Mouse (Mus musculus): ENCODE measurements around the gene Lipc. TPM values are rescaled to one million over a fixed set of nuclear protein-coding genes. Genes with fewer than 3 reads are reported as not detected.

Lipc gene
- polyA plus RNA-seq, 1 experiment from 2014 or later: 0.19 TPM

GRCm38 (mm10) chr9:70979171-70979570, 27.1 kb upstream of the Lipc start:
- WGBS: 90% methylated on average over 5 of the region's 5 CpGs
- Histone ChIP-seq H3K27me3 (ENCODE audit: control insufficient read depth, insufficient read depth, low read depth, low read length) (no peaks in the 10 kb centered on the region), H3K4me3 (ENCODE audit: low read depth, low read length) (no peak overlapping the region), H3K27ac (ENCODE audit: low read length) (no peak overlapping the region), H3K9ac (ENCODE audit: low read depth, low read length) (no peak overlapping the region), H3K4me1 (ENCODE audit: control insufficient read depth, insufficient read depth, low read length) (no peaks in the 10 kb centered on the region), H3K4me2 (ENCODE audit: low read length) (no peak overlapping the region), H3K36me3 (ENCODE audit: control insufficient read depth, insufficient read depth, low read length) (no peaks in the 10 kb centered on the region), H3K9me3 (replicated peaks; ENCODE audit: control insufficient read depth, low read length, poor library complexity, severe bottlenecking) (no peaks in the 10 kb centered on the region)
- ATAC-seq: no peak

DNA sequence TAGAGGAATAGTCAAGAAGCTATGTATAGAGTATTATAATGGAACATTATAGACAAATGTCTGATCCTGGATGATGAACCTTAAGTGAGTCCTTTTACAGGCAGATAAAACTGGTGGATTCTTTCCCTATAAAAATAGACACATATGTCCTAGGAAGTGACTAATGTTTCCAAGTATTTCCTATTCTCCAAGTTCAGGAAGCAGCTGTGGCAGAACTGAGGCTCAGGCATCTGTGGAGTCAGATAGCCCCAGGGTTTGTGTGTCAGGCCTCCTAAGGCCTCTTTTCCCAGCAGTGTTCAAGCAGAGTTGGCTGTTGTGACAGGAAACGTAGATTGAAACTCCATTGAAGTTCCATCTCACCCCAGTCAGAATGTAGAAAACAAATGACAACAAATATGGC, 25.4 kb upstream of the Lipc start:
- Histone ChIP-seq H3K4me3 (ENCODE audit: low read depth, low read length) (no peak overlapping the region), H3K9ac (ENCODE audit: low read depth, low read length) (no peak overlapping the region), H3K27me3 (ENCODE audit: control insufficient read depth, insufficient read depth, low read depth, low read length) (no peaks in the 10 kb centered on the region), H3K4me1 (ENCODE audit: control insufficient read depth, insufficient read depth, low read length) (no peaks in the 10 kb centered on the region), H3K9me3 (replicated peaks; ENCODE audit: control insufficient read depth, low read length, poor library complexity, severe bottlenecking) (no peaks in the 10 kb centered on the region), H3K4me2 (ENCODE audit: low read length) (no peak overlapping the region), H3K36me3 (ENCODE audit: control insufficient read depth, insufficient read depth, low read length) (no peaks in the 10 kb centered on the region), H3K27ac (ENCODE audit: low read length) (no peak overlapping the region)
- 84% methylated on average over 1 of the region's 1 CpGs for WGBS
- no peak for ATAC-seq

GRCm38 (mm10) chr9:70975921-70976320, 23.9 kb upstream of the Lipc start:
- Histone ChIP-seq H3K4me1 (ENCODE audit: control insufficient read depth, insufficient read depth, low read length) (no peaks in the 10 kb centered on the region), H3K4me2 (ENCODE audit: low read length) (no peak overlapping the region), H3K27ac (ENCODE audit: low read length) (no peak overlapping the region), H3K9ac (ENCODE audit: low read depth, low read length) (no peak overlapping the region), H3K9me3 (replicated peaks; ENCODE audit: control insufficient read depth, low read length, poor library complexity, severe bottlenecking) (no peaks in the 10 kb centered on the region), H3K27me3 (ENCODE audit: control insufficient read depth, insufficient read depth, low read depth, low read length) (no peaks in the 10 kb centered on the region), H3K36me3 (ENCODE audit: control insufficient read depth, insufficient read depth, low read length) (no peaks in the 10 kb centered on the region), H3K4me3 (ENCODE audit: low read depth, low read length) (no peak overlapping the region)
- no peak for ATAC-seq
- WGBS: 92% methylated on average over 2 of the region's 2 CpGs

DNA sequence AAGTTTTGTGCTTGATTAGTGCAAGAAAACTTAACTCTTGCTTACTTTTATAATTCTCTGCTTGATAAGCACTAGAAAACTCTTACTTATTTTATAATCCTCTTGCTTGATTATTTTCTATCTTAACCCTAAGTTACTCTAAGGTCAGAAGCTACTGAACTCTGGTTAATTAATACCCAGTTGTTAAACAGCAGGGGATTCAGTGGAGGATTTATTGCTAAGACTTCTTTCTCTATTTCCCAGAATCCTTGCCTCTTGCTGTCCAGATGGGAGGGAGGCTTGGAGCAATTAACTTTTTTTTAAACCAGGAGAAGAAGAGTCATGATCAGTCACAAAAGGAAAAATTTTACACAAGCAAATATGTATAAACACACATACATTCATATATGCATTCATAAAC, 21.3 kb upstream of the Lipc start:
- Histone ChIP-seq H3K9ac (ENCODE audit: low read depth, low read length) (no peak overlapping the region), H3K4me3 (ENCODE audit: low read depth, low read length) (no peak overlapping the region), H3K36me3 (ENCODE audit: control insufficient read depth, insufficient read depth, low read length) (no peaks in the 10 kb centered on the region), H3K4me1 (ENCODE audit: control insufficient read depth, insufficient read depth, low read length) (no peaks in the 10 kb centered on the region), H3K27ac (ENCODE audit: low read length) (no peak overlapping the region), H3K4me2 (ENCODE audit: low read length) (no peak overlapping the region), H3K27me3 (ENCODE audit: control insufficient read depth, insufficient read depth, low read depth, low read length) (no peaks in the 10 kb centered on the region), H3K9me3 (replicated peaks; ENCODE audit: control insufficient read depth, low read length, poor library complexity, severe bottlenecking) (no peaks in the 10 kb centered on the region)
- no peak for ATAC-seq

DNA sequence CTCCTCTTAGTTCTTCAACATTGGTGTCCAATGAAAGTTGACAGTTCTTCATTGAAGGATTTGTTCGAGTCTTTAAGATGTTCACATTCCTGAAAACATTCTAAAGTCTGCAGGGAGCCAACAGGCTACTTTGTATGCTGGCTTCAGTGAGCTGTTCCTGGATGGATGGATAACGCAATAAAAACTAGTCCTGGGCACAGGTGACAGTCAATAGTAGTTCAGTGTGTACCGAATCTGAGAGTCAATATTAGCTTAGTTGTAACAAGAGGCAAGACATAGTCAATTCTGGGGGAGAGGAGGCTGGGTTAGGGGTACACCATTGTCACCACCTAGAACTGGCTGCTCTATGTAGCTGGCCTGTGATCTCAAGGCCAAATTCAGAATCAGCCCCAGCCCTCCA, 17.2 kb upstream of the Lipc start:
- no peak for ATAC-seq
- Histone ChIP-seq H3K36me3 (ENCODE audit: control insufficient read depth, insufficient read depth, low read length) (no peaks in the 10 kb centered on the region), H3K27ac (ENCODE audit: low read length) (no peak overlapping the region), H3K27me3 (ENCODE audit: control insufficient read depth, insufficient read depth, low read depth, low read length) (no peaks in the 10 kb centered on the region), H3K4me1 (ENCODE audit: control insufficient read depth, insufficient read depth, low read length) (no peaks in the 10 kb centered on the region), H3K4me3 (ENCODE audit: low read depth, low read length) (no peak overlapping the region), H3K4me2 (ENCODE audit: low read length) (no peak overlapping the region), H3K9me3 (replicated peaks; ENCODE audit: control insufficient read depth, low read length, poor library complexity, severe bottlenecking) (no peaks in the 10 kb centered on the region), H3K9ac (ENCODE audit: low read depth, low read length) (no peak overlapping the region)
- 75% methylated on average over 3 of the region's 3 CpGs for WGBS

GRCm38 (mm10) chr9:70965999-70966994, 14.3 kb upstream of the Lipc start:
- ATAC-seq: no peak
- Histone ChIP-seq H3K27ac (ENCODE audit: low read length) (no peak overlapping the region), H3K4me1 (ENCODE audit: control insufficient read depth, insufficient read depth, low read length) (peaks cover 7% of the 10 kb centered on the region), H3K4me3 (ENCODE audit: low read depth, low read length) (no peak overlapping the region), H3K9ac (ENCODE audit: low read depth, low read length) (no peak overlapping the region), H3K27me3 (ENCODE audit: control insufficient read depth, insufficient read depth, low read depth, low read length) (no peaks in the 10 kb centered on the region), H3K9me3 (replicated peaks; ENCODE audit: control insufficient read depth, low read length, poor library complexity, severe bottlenecking) (no peaks in the 10 kb centered on the region), H3K36me3 (ENCODE audit: control insufficient read depth, insufficient read depth, low read length) (no peaks in the 10 kb centered on the region), H3K4me2 (ENCODE audit: low read length) (no peak overlapping the region)
- 76% methylated on average over 17 of the region's 17 CpGs for WGBS

- no peaks in the 10 kb centered on the region for H3K27me3 ChIP-seq (ENCODE audit: control insufficient read depth, insufficient read depth, low read depth, low read length)
- peaks cover 7% of the 10 kb centered on the region for H3K4me1 ChIP-seq (ENCODE audit: control insufficient read depth, insufficient read depth, low read length)
- H3K4me2 ChIP-seq (ENCODE audit: low read length): no peak overlapping the region
- no peak for ATAC-seq
- H3K9ac ChIP-seq (ENCODE audit: low read depth, low read length): no peak overlapping the region
- H3K4me3 ChIP-seq (ENCODE audit: low read depth, low read length): no peak overlapping the region
- WGBS: 94% methylated on average over 2 of the region's 2 CpGs
- no peaks in the 10 kb centered on the region for H3K9me3 ChIP-seq (replicated peaks; ENCODE audit: control insufficient read depth, low read length, poor library complexity, severe bottlenecking)
- H3K27ac ChIP-seq (ENCODE audit: low read length): no peak overlapping the region
- no peaks in the 10 kb centered on the region for H3K36me3 ChIP-seq (ENCODE audit: control insufficient read depth, insufficient read depth, low read length)
These were observed 13.4 kb upstream of the Lipc start for GRCm38 (mm10) chr9:70965422-70965821.

DNA sequence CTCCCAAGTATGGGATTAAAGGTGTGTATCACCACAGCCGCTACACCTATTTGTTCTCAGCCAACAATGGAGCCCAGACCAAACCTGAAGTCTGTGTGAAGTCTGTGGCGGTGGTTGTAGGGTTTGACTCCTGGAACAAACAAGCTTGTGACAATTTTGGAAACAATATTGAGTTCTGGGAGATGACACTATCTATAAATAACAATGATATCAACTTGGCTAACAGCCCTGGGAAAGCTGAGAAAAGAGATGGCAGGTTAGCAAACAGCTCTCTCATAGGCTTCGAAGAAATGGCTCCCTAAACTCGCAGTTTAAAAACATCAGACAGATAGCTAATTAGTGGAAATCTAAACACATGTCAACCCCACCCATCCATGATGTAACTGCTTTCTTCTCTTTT, 13.0 kb upstream of the Lipc start:
- H3K4me1 ChIP-seq (ENCODE audit: control insufficient read depth, insufficient read depth, low read length): peaks cover 7% of the 10 kb centered on the region
- H3K27ac ChIP-seq (ENCODE audit: low read length): no peak overlapping the region
- no peak overlapping the region for H3K4me3 ChIP-seq (ENCODE audit: low read depth, low read length)
- H3K9ac ChIP-seq (ENCODE audit: low read depth, low read length): no peak overlapping the region
- no peak for ATAC-seq
- H3K4me2 ChIP-seq (ENCODE audit: low read length): no peak overlapping the region
- no peaks in the 10 kb centered on the region for H3K27me3 ChIP-seq (ENCODE audit: control insufficient read depth, insufficient read depth, low read depth, low read length)
- H3K9me3 ChIP-seq (replicated peaks; ENCODE audit: control insufficient read depth, low read length, poor library complexity, severe bottlenecking): no peaks in the 10 kb centered on the region
- no peaks in the 10 kb centered on the region for H3K36me3 ChIP-seq (ENCODE audit: control insufficient read depth, insufficient read depth, low read length)
- 90% methylated on average over 4 of the region's 4 CpGs for WGBS

DNA sequence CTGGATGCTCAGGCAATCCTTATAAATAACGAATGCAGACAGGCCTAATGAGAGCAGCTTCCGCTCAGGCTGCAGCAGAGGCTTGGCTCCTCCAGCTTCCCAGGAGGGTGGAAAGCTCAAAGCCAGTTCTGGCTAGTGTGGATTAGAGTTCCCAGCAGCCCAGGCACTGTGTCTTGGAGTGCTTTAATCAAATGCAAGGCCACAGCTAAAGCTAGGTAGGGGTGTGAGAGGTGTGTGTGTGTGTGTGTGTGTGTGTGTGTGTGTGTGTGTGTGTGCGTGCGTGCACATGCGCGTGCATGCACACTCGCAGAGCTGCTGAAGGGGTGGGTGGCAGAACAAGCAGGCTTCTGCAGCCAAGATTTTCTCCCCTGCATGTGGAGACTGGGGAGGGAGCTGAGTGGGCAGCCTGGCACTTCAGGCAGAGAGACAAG, 11.4 kb upstream of the Lipc start:
- peak; percentile 90 for ATAC-seq
- 57% methylated on average over 7 of the region's 7 CpGs for WGBS
- 0 out of 2 replicates have a peak overlapping the region, but pooled peaks have one; percentile 17 for H3K9ac ChIP-seq (ENCODE audit: low read depth, low read length)

More for the DNA sequence above, 11.4 kb upstream of the Lipc start:
- no peak overlapping the region for H3K4me3 ChIP-seq (ENCODE audit: low read depth, low read length)
- H3K4me2 ChIP-seq (ENCODE audit: low read length): no peak overlapping the region
- peak overlapping the region; percentile 75 for H3K27ac ChIP-seq (ENCODE audit: low read length)
- peaks cover 7% of the 10 kb centered on the region for H3K4me1 ChIP-seq (ENCODE audit: control insufficient read depth, insufficient read depth, low read length)
- H3K36me3 ChIP-seq (ENCODE audit: control insufficient read depth, insufficient read depth, low read length): no peaks in the 10 kb centered on the region
- no peaks in the 10 kb centered on the region for H3K9me3 ChIP-seq (replicated peaks; ENCODE audit: control insufficient read depth, low read length, poor library complexity, severe bottlenecking)
- H3K27me3 ChIP-seq (ENCODE audit: control insufficient read depth, insufficient read depth, low read depth, low read length): no peaks in the 10 kb centered on the region
